Mouse (Mus musculus) adrenal gland, adult 18-20 months (tissue): ENCODE measurements around the gene Dusp8. TPM values are rescaled to one million over a fixed set of nuclear protein-coding genes. Genes with fewer than 3 reads are reported as not detected.
"Not testable (repeated sequence)": the region's sequence is repeated elsewhere in the genome, so short reads cannot be mapped to it uniquely, and the experiment has no call there.

Experiments used
- DNase-seq, 2 experiments: peaks; one replicate each; pipeline ENCODE4 v3.0.0; 2021 to 2022; ENCODE audit warnings: low spot score in 2 of 2
- long read RNA-seq, 2 experiments: library from polyadenylated mRNA; stranded (forward); transcript quantifications; one replicate each; pipeline ENCODE4 v2.0.0; 2021
- total RNA-seq, 2 experiments: library from RNA; stranded (reverse); gene quantifications; 1 replicate in 1 of 2; 2 replicates in 1 of 2; pipeline ENCODE4 v1.2.3; 2021

The Dusp8 gene
- total RNA-seq, result 10 to 100 TPM in 1 of 2 experiments, 1 to 10 TPM in 1; 8.9 to 23.6 TPM
- long read RNA-seq, experiment 1, full-length matches to known transcripts, result 6 of 10 reads
- long read RNA-seq, experiment 1, partial matches to known transcripts, result 1 of 10 reads
- long read RNA-seq, experiment 1, other reads (novel, unspliced or antisense), result 3 of 10 reads
- long read RNA-seq, experiment 2, full-length matches to known transcripts, result 4 of 7 reads
- long read RNA-seq, experiment 2, partial matches to known transcripts, result 2 of 7 reads
- long read RNA-seq, experiment 2, other reads (novel, unspliced or antisense), result 1 of 7 reads

DNA sequence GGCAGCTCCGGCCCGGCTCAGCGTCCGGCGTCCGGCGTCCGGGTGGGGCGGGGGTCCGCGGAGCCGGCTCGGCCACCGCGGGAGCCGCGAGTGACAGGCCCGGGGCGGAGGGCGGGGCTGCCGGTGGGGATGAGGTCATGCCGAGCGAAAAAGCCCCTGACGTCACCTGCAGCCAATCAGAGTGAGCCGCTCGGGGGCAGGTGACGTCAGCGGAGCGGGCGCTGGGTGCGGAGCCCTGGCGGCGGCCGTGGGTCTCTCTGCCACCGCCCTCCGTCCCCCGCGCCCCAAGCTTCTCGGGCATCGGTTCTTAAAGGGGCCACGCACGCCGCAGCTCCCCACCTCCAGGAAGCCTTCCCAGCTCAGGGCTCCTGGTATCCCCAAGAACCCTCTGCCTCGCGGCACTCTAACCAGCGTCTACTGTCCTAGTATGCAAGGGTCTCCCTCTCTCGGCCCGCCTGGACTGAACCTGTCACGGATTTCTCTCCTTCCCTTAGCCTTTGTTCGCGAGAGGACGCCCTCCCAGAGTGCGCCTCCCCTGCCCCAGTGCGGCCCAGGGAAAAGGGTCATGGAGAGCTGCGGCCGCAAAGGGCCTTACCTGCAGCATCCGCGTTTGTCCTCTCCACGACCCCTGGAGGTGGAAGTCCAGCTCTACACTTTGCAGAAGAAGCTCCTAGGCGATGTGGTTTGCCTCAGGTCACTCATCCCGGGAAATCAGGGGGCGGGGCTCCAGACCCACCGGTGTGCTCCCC is at the start of gene Dusp8:
Gene Dusp8 (minus strand): TSS at position 661 of the 749 bp plus-strand sequence.
- DNase-seq, result peak; percentile 91 to 94

DNA sequence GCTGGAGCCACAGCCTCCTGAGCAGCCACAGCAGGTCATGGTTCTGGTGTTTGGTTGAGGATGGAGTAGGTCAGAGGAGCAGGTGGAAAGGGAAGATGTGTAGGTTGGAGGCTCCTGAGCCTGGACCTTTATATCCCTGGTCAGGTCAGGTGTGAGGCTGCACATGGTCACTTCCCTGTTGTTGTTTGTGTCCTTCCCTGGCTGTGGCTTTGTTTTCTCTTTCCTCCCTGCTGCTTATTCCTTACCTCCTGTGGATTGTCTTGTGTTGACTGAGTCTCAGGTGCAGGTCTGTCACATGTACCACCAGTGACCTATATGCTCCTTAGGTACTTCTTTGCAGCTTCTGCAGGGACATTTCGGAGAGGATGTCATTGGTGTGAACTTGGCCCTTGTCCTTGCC is 48.9 kb upstream of the Dusp8 start, which contains the start of gene Gm45337:
Gene Gm45337 (minus strand): TSS at position 101 of the 400 bp plus-strand sequence.
- DNase-seq, result no peak

DNA sequence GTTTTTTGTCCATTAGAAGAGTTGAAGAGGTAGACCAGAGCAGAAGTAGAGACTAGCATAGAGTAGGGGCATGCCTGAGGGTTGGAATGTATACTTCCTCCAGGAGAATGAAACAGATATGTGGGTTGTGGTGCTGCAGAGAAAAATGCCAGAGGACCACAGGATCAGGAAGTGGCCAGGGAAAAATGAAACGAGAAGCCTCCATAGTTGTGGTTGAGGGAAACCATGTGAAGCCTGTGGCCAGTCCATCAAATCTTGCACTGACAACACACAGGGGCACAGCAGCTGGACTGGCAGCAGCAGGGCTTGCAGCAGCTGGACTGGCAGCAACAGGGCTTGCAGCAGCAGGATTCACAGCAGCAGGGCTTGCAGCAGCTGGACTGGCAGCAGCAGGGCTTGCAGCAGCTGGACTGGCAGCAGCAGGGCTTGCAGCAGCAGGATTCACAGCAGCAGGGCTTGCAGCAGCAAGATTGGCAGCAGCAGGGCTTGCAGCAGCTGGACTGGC is 47.9 kb upstream of the Dusp8 start:
- DNase-seq, result not testable (repeated sequence)

- DNase-seq, result no peak
Observed at GRCm38 (mm10) chr7:142140696-142141095, 45.1 kb upstream of the Dusp8 start.

GRCm38 (mm10) chr7:142135934-142136333 is 40.3 kb upstream of the Dusp8 start, which contains the start of gene Gm39115:
Gene Gm39115 (minus strand): TSS chr7:142136034.
- DNase-seq, result not testable (repeated sequence)

- DNase-seq, result no peak
Observed at GRCm38 (mm10) chr7:142134206-142134995, 38.8 kb upstream of the Dusp8 start.

- no peak for DNase-seq
Observed at GRCm38 (mm10) chr7:142128843-142129242, 33.2 kb upstream of the Dusp8 start.

GRCm38 (mm10) chr7:142120629-142121028 is 25.0 kb upstream of the Dusp8 start, which contains the start of gene Gm45618:
Gene Gm45618 (minus strand): TSS chr7:142120729.
- DNase-seq, result not testable (repeated sequence)

DNA sequence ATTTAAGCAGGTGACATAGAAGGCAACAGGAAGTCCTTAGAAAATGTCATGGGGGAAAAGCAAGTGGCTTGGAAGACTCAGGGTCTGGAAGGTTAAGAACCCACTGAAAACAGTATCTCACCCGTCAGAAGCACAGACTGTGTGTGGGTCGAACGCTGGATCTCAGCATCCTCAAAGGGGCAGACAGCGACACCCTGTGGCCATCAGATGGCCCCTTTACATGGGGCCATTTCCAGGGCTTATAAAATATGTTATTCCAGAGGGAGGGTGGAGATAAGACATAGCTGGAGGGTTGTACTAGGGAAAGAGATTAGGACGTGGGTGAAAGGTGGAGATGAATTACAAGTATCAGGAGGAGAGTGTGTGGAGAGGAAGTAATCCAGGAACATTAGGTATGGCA is 24.0 kb upstream of the Dusp8 start:
- DNase-seq, result peak; percentile 14 to 24

DNA sequence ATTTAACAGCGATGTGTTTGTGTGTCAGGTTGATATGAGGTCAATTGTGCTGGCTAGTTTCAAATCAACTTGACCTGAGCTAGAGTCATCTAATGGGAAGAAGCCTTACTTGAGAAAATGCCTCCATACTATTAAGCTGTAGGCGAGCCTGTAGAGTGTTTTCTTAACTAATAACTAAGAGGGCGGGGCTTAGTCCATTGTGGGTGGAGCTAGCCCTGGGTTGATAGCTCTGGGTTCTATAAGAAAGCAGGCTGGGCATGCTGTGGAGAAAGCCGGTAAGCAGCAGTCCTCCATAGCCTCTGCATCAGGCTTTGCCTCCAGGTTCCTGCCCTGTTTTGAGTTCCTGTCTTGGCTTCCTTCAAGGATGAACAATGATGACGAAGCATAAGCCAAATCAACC is 9.1 kb upstream of the Dusp8 start:
- no peak for DNase-seq

DNA sequence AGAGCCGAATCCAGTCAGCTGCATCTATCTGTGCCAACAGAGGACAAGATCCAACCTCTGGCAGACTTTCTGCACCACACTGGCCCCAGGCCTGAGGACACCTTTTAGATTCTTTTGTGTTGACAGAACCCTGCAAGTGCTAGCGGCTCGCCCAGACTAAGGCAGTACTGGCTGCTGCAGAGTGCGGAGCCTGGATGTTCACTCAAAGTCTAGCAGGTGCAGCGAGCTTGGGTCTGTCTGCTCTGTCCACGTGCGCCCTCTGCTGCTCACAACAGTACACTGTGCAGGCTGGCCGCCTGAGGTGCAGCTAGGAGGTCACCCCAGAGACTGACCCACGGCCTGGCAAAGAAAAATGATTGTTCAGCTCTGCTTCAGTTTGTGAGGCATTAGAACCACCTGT is 2.1 kb upstream of the Dusp8 start:
- DNase-seq, result peak; percentile 72 to 81

DNA sequence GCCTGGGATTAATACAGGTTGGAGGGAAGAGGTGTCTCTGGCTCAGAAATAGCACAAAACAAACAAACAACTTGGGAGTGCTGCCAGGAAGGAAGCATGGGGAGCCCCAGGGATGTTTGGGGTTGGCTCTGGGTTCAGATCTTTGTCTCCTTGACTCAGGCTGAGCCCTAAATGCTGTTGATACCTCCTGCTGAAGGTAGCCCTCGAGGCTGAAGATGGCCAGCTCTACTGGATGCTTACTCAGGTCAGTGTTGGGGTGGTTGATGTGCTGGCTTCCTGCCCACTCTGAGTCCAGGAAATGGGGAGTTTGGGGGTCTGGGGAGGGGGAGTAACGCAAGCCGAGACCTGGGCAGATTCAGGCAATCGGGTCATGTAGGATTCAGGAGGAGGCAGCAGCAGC is 1.1 kb upstream of the Dusp8 start:
- no peak for DNase-seq

DNA sequence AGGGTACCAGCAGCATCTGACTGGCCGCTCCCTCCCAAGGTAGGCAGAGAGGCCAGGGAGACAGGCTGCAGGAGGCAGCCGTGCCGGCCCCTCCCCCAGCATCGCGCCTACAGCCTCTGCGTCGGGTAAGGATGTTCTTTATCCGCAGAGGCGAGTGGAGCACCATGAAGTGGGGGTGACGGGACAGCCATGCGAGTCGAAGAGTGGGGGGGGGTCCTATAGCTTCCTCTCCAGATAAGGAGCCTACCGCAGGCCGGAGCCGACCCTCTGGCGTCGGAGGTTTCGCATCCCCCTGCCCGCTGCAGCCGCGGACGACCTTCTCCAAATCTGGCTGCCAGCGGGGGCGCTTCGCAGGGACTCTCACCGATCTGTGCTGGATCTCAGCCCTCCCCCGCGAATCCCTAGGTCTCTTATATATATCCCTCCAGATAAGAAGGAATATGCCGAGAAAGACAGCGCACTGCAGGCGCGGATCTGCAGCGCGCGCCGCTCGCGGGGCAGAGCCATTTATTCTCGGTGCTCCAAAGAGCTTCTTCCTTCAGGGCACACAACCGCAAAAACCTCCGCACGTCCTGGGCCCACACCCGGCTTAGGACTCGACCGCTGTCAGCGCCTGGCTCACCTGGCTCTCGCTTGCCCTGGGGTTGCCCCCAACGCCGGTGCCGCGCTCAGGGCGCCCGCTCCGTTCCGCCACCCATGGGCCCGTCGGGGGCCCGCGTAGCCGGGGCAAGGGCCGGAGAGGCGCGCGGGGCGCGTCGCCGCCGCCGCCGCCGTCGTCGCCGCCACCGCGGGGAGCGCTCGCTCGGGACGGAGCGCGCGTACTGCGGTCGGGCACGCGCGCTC is 1.1 kb downstream of the Dusp8 start:
- peak in 1 of 2 experiments; percentile 37 for DNase-seq

DNA sequence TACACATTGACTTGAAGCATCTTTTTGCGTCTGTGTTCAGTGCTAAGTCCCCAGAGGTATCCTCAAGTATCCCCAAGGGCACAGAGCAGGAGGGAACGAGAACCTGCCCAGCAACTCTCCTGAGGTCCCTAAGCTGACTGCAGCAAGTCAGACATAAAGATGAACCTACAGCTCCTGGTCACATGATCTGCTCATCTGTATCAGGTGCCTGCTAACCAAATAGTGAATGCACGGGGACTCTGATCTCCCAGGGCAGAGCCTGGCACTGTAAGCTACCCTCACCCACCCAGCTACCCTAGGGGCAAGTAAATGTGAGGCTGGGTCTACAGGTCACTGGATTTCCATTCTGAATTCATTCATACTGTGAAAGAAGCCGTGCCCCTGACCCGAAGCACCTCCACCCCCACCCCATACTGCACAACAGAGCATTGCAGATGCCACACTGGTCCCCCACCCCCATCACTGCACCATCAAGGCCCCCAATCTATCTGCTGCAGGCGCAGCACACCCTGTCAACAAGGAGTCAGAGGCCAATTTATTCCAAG is 1.9 kb downstream of the Dusp8 start:
- DNase-seq, result no peak

DNA sequence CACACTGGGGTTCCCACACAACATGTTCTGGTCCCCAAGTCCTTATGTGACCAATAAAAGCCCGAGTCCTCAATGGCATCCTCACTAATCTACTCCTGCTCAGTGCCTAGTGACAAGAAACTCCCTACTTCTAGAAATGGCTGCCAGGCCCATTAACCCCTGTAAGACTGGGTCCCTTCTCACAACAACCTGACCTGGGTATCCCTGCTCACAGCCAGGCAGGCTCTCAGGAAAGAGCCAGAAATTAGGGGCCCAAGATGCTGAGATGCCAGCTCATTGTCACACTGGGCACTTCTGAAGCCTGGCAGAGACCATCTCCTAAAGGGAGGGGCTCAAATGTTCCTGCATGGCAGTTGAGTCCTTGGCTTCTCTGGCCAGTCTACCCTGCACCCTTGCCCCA is 2.7 kb downstream of the Dusp8 start:
- no peak for DNase-seq

GRCm38 (mm10) chr7:142091848-142092247 is 3.8 kb downstream of the Dusp8 start:
- no peak for DNase-seq

- DNase-seq, result no peak
Observed at GRCm38 (mm10) chr7:142089648-142090447, 5.8 kb downstream of the Dusp8 start.

GRCm38 (mm10) chr7:142088886-142089285 is 6.8 kb downstream of the Dusp8 start:
- DNase-seq, result peak; percentile 39 to 42

DNA sequence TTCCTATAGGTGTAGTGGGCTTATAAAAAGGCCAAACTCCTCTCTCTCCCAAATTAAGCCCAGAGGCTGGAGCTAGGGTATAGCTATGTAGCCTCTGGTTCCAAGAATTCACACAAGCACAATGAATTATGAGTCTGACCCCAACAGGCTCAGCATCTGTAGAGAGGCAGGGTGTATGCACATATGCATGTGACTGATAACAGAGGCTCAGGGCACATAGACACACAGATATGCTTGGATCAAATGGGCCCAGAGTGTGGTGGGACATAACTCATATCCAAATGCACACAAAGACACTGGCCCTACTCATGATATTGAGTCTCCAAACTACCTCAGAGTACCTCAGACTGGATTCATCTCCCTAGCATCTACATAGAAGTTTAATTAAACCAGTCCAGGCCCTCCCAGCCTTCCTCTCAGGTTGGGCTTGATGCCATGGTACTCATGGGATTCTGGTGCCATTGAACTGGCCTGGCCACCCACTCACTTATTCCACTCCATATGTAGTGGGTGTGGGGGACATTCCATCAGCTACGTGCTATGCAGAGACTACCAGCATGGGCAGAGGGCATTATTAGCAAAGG is 8.5 kb downstream of the Dusp8 start:
- no peak for DNase-seq
